Mouse (Mus musculus): ENCODE data around the gene Rngtt. TPM values are rescaled to one million over a fixed set of nuclear protein-coding genes. Genes with fewer than 3 reads are reported as not detected.

The Rngtt gene
- polyA plus RNA-seq, 1 experiment, result 16.6 TPM

- H3K4me1 ChIP-seq (ENCODE audit: control insufficient read depth, insufficient read depth, insufficient read length, low read length), result peaks cover 3% of the 10 kb centered on the region
- no peak overlapping the region for H3K4me3 ChIP-seq (ENCODE audit: insufficient read depth, low read depth, low read length)
- no peak overlapping the region for H3K27ac ChIP-seq (replicated peaks; ENCODE audit: low read depth, low read length)
These were observed 200.4 kb downstream of the Rngtt start for GRCm38 (mm10) chr4:33510544-33510943.

GRCm38 (mm10) chr4:33513421-33513820, 203.3 kb downstream of the Rngtt start:
- Histone ChIP-seq H3K4me1 (ENCODE audit: control insufficient read depth, insufficient read depth, insufficient read length, low read length) (peaks cover 3% of the 10 kb centered on the region), H3K27ac (replicated peaks; ENCODE audit: low read depth, low read length) (no peak overlapping the region)

GRCm38 (mm10) chr4:33514108-33515000, 204.2 kb downstream of the Rngtt start:
- Histone ChIP-seq H3K27ac (replicated peaks; ENCODE audit: low read depth, low read length) (no peak overlapping the region), H3K4me1 (ENCODE audit: control insufficient read depth, insufficient read depth, insufficient read length, low read length) (peaks cover 3% of the 10 kb centered on the region), H3K4me3 (ENCODE audit: insufficient read depth, low read depth, low read length) (no peak overlapping the region)

More at GRCm38 (mm10) chr4:33513421-33513820, 203.3 kb downstream of the Rngtt start:
- no peak overlapping the region for H3K4me3 ChIP-seq (ENCODE audit: insufficient read depth, low read depth, low read length)

- no peak overlapping the region for H3K4me3 ChIP-seq (ENCODE audit: insufficient read depth, low read depth, low read length)
These were observed 210.1 kb downstream of the Rngtt start for GRCm38 (mm10) chr4:33520196-33520595.

GRCm38 (mm10) chr4:33520938-33521337, 210.8 kb downstream of the Rngtt start:
- no peaks in the 10 kb centered on the region for H3K4me1 ChIP-seq (ENCODE audit: control insufficient read depth, insufficient read depth, insufficient read length, low read length)
- H3K4me3 ChIP-seq (ENCODE audit: insufficient read depth, low read depth, low read length), result no peak overlapping the region
- H3K27ac ChIP-seq (replicated peaks; ENCODE audit: low read depth, low read length), result no peak overlapping the region

More at GRCm38 (mm10) chr4:33520196-33520595, 210.1 kb downstream of the Rngtt start:
- Histone ChIP-seq H3K27ac (replicated peaks; ENCODE audit: low read depth, low read length) (no peak overlapping the region), H3K4me1 (ENCODE audit: control insufficient read depth, insufficient read depth, insufficient read length, low read length) (no peaks in the 10 kb centered on the region)

GRCm38 (mm10) chr4:33523774-33524173, 213.7 kb downstream of the Rngtt start:
- no peak overlapping the region for H3K4me3 ChIP-seq (ENCODE audit: insufficient read depth, low read depth, low read length)
- H3K27ac ChIP-seq (replicated peaks; ENCODE audit: low read depth, low read length), result no peak overlapping the region
- no peaks in the 10 kb centered on the region for H3K4me1 ChIP-seq (ENCODE audit: control insufficient read depth, insufficient read depth, insufficient read length, low read length)

GRCm38 (mm10) chr4:33524481-33525141, 214.5 kb downstream of the Rngtt start:
- Histone ChIP-seq H3K27ac (replicated peaks; ENCODE audit: low read depth, low read length) (no peak overlapping the region), H3K4me1 (ENCODE audit: control insufficient read depth, insufficient read depth, insufficient read length, low read length) (no peaks in the 10 kb centered on the region), H3K4me3 (ENCODE audit: insufficient read depth, low read depth, low read length) (no peak overlapping the region)

- Histone ChIP-seq H3K4me1 (ENCODE audit: control insufficient read depth, insufficient read depth, insufficient read length, low read length) (no peaks in the 10 kb centered on the region), H3K27ac (replicated peaks; ENCODE audit: low read depth, low read length) (no peak overlapping the region), H3K4me3 (ENCODE audit: insufficient read depth, low read depth, low read length) (no peak overlapping the region)
These were observed 215.2 kb downstream of the Rngtt start for GRCm38 (mm10) chr4:33525272-33525671.

- Histone ChIP-seq H3K4me3 (ENCODE audit: insufficient read depth, low read depth, low read length) (no peak overlapping the region), H3K27ac (replicated peaks; ENCODE audit: low read depth, low read length) (no peak overlapping the region), H3K4me1 (ENCODE audit: control insufficient read depth, insufficient read depth, insufficient read length, low read length) (no peaks in the 10 kb centered on the region)
These were observed 216.0 kb downstream of the Rngtt start for GRCm38 (mm10) chr4:33526092-33526491.

- H3K4me1 ChIP-seq (ENCODE audit: control insufficient read depth, insufficient read depth, insufficient read length, low read length), result no peaks in the 10 kb centered on the region
- no peak overlapping the region for H3K27ac ChIP-seq (replicated peaks; ENCODE audit: low read depth, low read length)
- no peak overlapping the region for H3K4me3 ChIP-seq (ENCODE audit: insufficient read depth, low read depth, low read length)
These were observed 216.6 kb downstream of the Rngtt start for GRCm38 (mm10) chr4:33526675-33527074.

GRCm38 (mm10) chr4:33532596-33532995, 222.5 kb downstream of the Rngtt start:
- H3K27ac ChIP-seq (replicated peaks; ENCODE audit: low read depth, low read length), result no peak overlapping the region
- no peaks in the 10 kb centered on the region for H3K4me1 ChIP-seq (ENCODE audit: control insufficient read depth, insufficient read depth, insufficient read length, low read length)
- H3K4me3 ChIP-seq (ENCODE audit: insufficient read depth, low read depth, low read length), result no peak overlapping the region

- Histone ChIP-seq H3K4me3 (ENCODE audit: insufficient read depth, low read depth, low read length) (no peak overlapping the region), H3K27ac (replicated peaks; ENCODE audit: low read depth, low read length) (no peak overlapping the region), H3K4me1 (ENCODE audit: control insufficient read depth, insufficient read depth, insufficient read length, low read length) (no peaks in the 10 kb centered on the region)
These were observed 234.9 kb downstream of the Rngtt start for GRCm38 (mm10) chr4:33544755-33545576.

GRCm38 (mm10) chr4:33545577-33545879, 235.4 kb downstream of the Rngtt start:
- H3K4me1 ChIP-seq (ENCODE audit: control insufficient read depth, insufficient read depth, insufficient read length, low read length), result no peaks in the 10 kb centered on the region
- H3K27ac ChIP-seq (replicated peaks; ENCODE audit: low read depth, low read length), result no peak overlapping the region
- H3K4me3 ChIP-seq (ENCODE audit: insufficient read depth, low read depth, low read length), result no peak overlapping the region

- no peak overlapping the region for H3K27ac ChIP-seq (replicated peaks; ENCODE audit: low read depth, low read length)
- H3K4me1 ChIP-seq (ENCODE audit: control insufficient read depth, insufficient read depth, insufficient read length, low read length), result no peaks in the 10 kb centered on the region
- no peak overlapping the region for H3K4me3 ChIP-seq (ENCODE audit: insufficient read depth, low read depth, low read length)
These were observed 236.2 kb downstream of the Rngtt start for GRCm38 (mm10) chr4:33546278-33546677.

GRCm38 (mm10) chr4:33547315-33547929, 237.3 kb downstream of the Rngtt start:
- Histone ChIP-seq H3K27ac (replicated peaks; ENCODE audit: low read depth, low read length) (no peak overlapping the region), H3K4me1 (ENCODE audit: control insufficient read depth, insufficient read depth, insufficient read length, low read length) (no peaks in the 10 kb centered on the region), H3K4me3 (ENCODE audit: insufficient read depth, low read depth, low read length) (no peak overlapping the region)
